Mouse (Mus musculus) CH12.LX (cell line): Measurements from ENCODE around the gene Adat3. TPM values are rescaled to one million over a fixed set of nuclear protein-coding genes. Genes with fewer than 3 reads are reported as not detected.

Experiments
- DNase-seq: peaks from one replicate; pipeline ENCODE4 v3.0.0-alpha.2; 2013; ENCODE audit errors: extremely low read depth
- H3K27ac ChIP-seq: 2 replicates; pipeline ENCODE4 v1.5.1; 2012; ENCODE audit warnings: low read depth, mild to moderate bottlenecking, control low read depth, moderate library complexity; ENCODE audit not compliant: insufficient read depth
- H3K27me3 ChIP-seq: replicated peaks from 2 replicates; pipeline ENCODE3; 2012; ENCODE audit warnings: inconsistent platforms
- H3K36me3 ChIP-seq, 2 experiments: replicated peaks in 1 of 2; 2 replicates each; pipeline versions ENCODE3 to v1.6.1; 2012; ENCODE audit warnings: inconsistent platforms in 1 of 2, low read length in 1 of 2, mild to moderate bottlenecking in 1 of 2, mixed read lengths in 1 of 2, moderate library complexity in 1 of 2; ENCODE audit not compliant: control insufficient read depth in 1 of 2, insufficient read depth in 1 of 2
- H3K4me1 ChIP-seq, 2 experiments: 2 replicates each; pipeline ENCODE4 v1.6.1; 2012; ENCODE audit warnings: inconsistent platforms in 1 of 2, moderate library complexity in 1 of 2; ENCODE audit not compliant: insufficient read depth in 2 of 2, control insufficient read depth in 1 of 2
- H3K4me2 ChIP-seq: 2 replicates; pipeline ENCODE4 v1.6.1; 2012; ENCODE audit warnings: low read depth, mild to moderate bottlenecking, control low read depth; ENCODE audit not compliant: poor library complexity, insufficient read depth, severe bottlenecking
- H3K4me3 ChIP-seq, 3 experiments: fragments of 150-350 bp in 1 of 3; sonication (generic) in 1 of 3; replicated peaks in 1 of 3; 2 replicates each; pipeline versions ENCODE3 to v1.5.1; 2011 to 2012; ENCODE audit warnings: low read depth in 2 of 3, low read length in 2 of 3, mild to moderate bottlenecking in 2 of 3, moderate library complexity in 2 of 3, control low read depth in 1 of 3, improper control_type of control experiment in 1 of 3, inconsistent platforms in 1 of 3, mixed read lengths in 1 of 3; ENCODE audit not compliant: poor library complexity in 1 of 3
- H3K79me2 ChIP-seq: replicated peaks from 2 replicates; pipeline ENCODE4 v1.6.1; 2012; ENCODE audit warnings: mild to moderate bottlenecking, moderate library complexity; ENCODE audit not compliant: control insufficient read depth, poor library complexity, insufficient read depth, severe bottlenecking; ENCODE audit errors: extremely low read depth
- H3K9ac ChIP-seq: 2 replicates; pipeline ENCODE4 v1.6.1; 2012; ENCODE audit warnings: low read depth, mild to moderate bottlenecking, control low read depth, moderate library complexity; ENCODE audit not compliant: insufficient read depth
- H3K9me3 ChIP-seq: replicated peaks from 2 replicates; pipeline ENCODE3; 2012; ENCODE audit warnings: low read length, inconsistent platforms, mixed read lengths
- BHLHE40 ChIP-seq: IDR thresholded peaks from 2 replicates; pipeline ENCODE4 v1.6.1; 2011; ENCODE audit warnings: mild to moderate bottlenecking, low read depth, low read length, improper control_type of control experiment
- CHD2 ChIP-seq: IDR thresholded peaks from 2 replicates; pipeline ENCODE4 v1.6.1; 2011; ENCODE audit warnings: low read length, improper control_type of control experiment
- CTCF ChIP-seq, 2 experiments: IDR thresholded peaks in 1 of 2; conservative IDR thresholded peaks in 1 of 2; 2 replicates each; pipeline ENCODE4 v1.5.1; 2011 to 2012; ENCODE audit warnings: low read depth in 2 of 2, low read length in 2 of 2, improper control_type of control experiment in 1 of 2, inconsistent platforms in 1 of 2, mild to moderate bottlenecking in 1 of 2, moderate library complexity in 1 of 2
- ELF1 ChIP-seq: IDR thresholded peaks from 2 replicates; pipeline ENCODE4 v1.6.1; 2014; ENCODE audit warnings: low read depth, mild to moderate bottlenecking, inconsistent platforms, low read length, improper control_type of control experiment
- EP300 ChIP-seq: IDR thresholded peaks from 2 replicates; pipeline ENCODE4 v1.6.1; 2011; ENCODE audit warnings: low read length, improper control_type of control experiment
- GABPA ChIP-seq: IDR thresholded peaks from 2 replicates; pipeline ENCODE4 v1.6.1; 2012; ENCODE audit warnings: low read depth, low read length, improper control_type of control experiment, inconsistent platforms; ENCODE audit not compliant: insufficient replicate concordance
- IRF4 ChIP-seq: IDR thresholded peaks from 2 replicates; pipeline ENCODE4 v1.6.1; 2014; ENCODE audit warnings: low read depth, mild to moderate bottlenecking, inconsistent platforms, low read length, improper control_type of control experiment
- JUN ChIP-seq: IDR thresholded peaks from 2 replicates; pipeline ENCODE4 v1.6.1; 2011; ENCODE audit warnings: low read depth, mild to moderate bottlenecking, low read length, improper control_type of control experiment, moderate library complexity; ENCODE audit not compliant: insufficient read depth
- JUND ChIP-seq: conservative IDR thresholded peaks from 2 replicates; pipeline ENCODE4 v1.6.1; 2011; ENCODE audit warnings: low read depth, low read length, improper control_type of control experiment
- MAFK ChIP-seq: IDR thresholded peaks from 2 replicates; pipeline ENCODE4 v1.6.1; 2011; ENCODE audit warnings: low read length, improper control_type of control experiment; ENCODE audit not compliant: insufficient replicate concordance
- MAX ChIP-seq: IDR thresholded peaks from 2 replicates; pipeline ENCODE4 v1.6.1; 2011; ENCODE audit warnings: low read length, improper control_type of control experiment
- MAZ ChIP-seq: IDR thresholded peaks from 2 replicates; pipeline ENCODE4 v1.6.1; 2012; ENCODE audit warnings: low read depth, mild to moderate bottlenecking, inconsistent platforms, low read length, improper control_type of control experiment, moderate library complexity
- MEF2A ChIP-seq: IDR thresholded peaks from 2 replicates; pipeline ENCODE4 v1.6.1; 2014; ENCODE audit warnings: low read depth, mild to moderate bottlenecking, inconsistent platforms, low read length, improper control_type of control experiment, borderline replicate concordance
- MYC ChIP-seq: IDR thresholded peaks from 2 replicates; pipeline ENCODE4 v1.6.1; 2011; ENCODE audit warnings: low read depth, mild to moderate bottlenecking, improper control_type of control experiment, low read length
- NELFE ChIP-seq: IDR thresholded peaks from 2 replicates; pipeline ENCODE4 v1.6.1; 2011; ENCODE audit warnings: low read depth, low read length, improper control_type of control experiment
- NRF1 ChIP-seq: IDR thresholded peaks from 2 replicates; pipeline ENCODE4 v1.6.1; 2014; ENCODE audit warnings: low read depth, mild to moderate bottlenecking, inconsistent platforms, low read length, improper control_type of control experiment, moderate library complexity
- PAX5 ChIP-seq: IDR thresholded peaks from 2 replicates; pipeline ENCODE4 v1.6.1; 2012; ENCODE audit warnings: low read length, inconsistent platforms, mixed read lengths
- POLR2AphosphoS2 ChIP-seq: IDR thresholded peaks from 2 replicates; pipeline ENCODE4 v1.6.1; 2011; ENCODE audit warnings: low read depth, low read length, improper control_type of control experiment
- RAD21 ChIP-seq: IDR thresholded peaks from 2 replicates; pipeline ENCODE4 v1.6.1; 2011; ENCODE audit warnings: low read depth, mild to moderate bottlenecking, low read length, improper control_type of control experiment, moderate library complexity
- UBTF ChIP-seq: IDR thresholded peaks from 2 replicates; pipeline ENCODE4 v1.6.1; 2012; ENCODE audit warnings: low read depth, mild to moderate bottlenecking, inconsistent platforms, low read length, improper control_type of control experiment, moderate library complexity
- USF1 ChIP-seq: IDR thresholded peaks from 2 replicates; pipeline ENCODE4 v1.6.1; 2014; ENCODE audit warnings: low read depth, mild to moderate bottlenecking, inconsistent platforms, low read length, improper control_type of control experiment
- USF2 ChIP-seq: conservative IDR thresholded peaks from 2 replicates; pipeline ENCODE4 v1.6.1; 2011; ENCODE audit warnings: low read depth, low read length, improper control_type of control experiment
- ZC3H11A ChIP-seq: IDR thresholded peaks from 2 replicates; pipeline ENCODE4 v1.6.1; 2012; ENCODE audit warnings: low read depth, mild to moderate bottlenecking, inconsistent platforms, low read length, improper control_type of control experiment
- ZKSCAN1 ChIP-seq: IDR thresholded peaks from 2 replicates; pipeline ENCODE4 v1.6.1; 2012; ENCODE audit warnings: low read depth, inconsistent platforms, low read length, improper control_type of control experiment, borderline replicate concordance
- ZMIZ1 ChIP-seq: IDR thresholded peaks from 2 replicates; pipeline ENCODE4 v1.6.1; 2012; ENCODE audit warnings: low read depth, mild to moderate bottlenecking, inconsistent platforms, low read length, improper control_type of control experiment
- ZNF384 ChIP-seq: IDR thresholded peaks from 2 replicates; pipeline ENCODE4 v1.6.1; 2012; ENCODE audit warnings: low read depth, low read length, improper control_type of control experiment, inconsistent platforms
- dilution Hi-C: fragments of 300-500 bp; cut with MboI; formaldehyde crosslinking; loops from 2 replicates; pipeline ENCODE4 v1.14.3; 2020; ENCODE audit warnings: low sequenced_read_pairs; ENCODE audit not compliant: extremely low pct_unique_long_range_greater_than_20kb, extremely low pct_ligation_motif_present
- in situ Hi-C: fragments of 300-500 bp; cut with MboI; formaldehyde crosslinking; loops from 3 replicates; pipeline ENCODE4 v1.14.3; 2019; ENCODE audit warnings: low sequenced_read_pairs, low pct_ligation_motif_present, low pct_unique_long_range_greater_than_20kb, mixed read lengths
- polyA plus RNA-seq: library from polyadenylated mRNA; unstranded; fragments of >175 nt; gene quantifications from 2 replicates; pipeline ENCODE4 v1.2.1, GENCODE M21; 2012; ENCODE audit warnings: low read depth; ENCODE audit not compliant: insufficient read length
- total RNA-seq, 2 experiments: library from RNA; depleted of rRNA; stranded (reverse); fragments of 300-350 nt in 1 of 2; fragments of >200 nt in 1 of 2; gene quantifications; 2 replicates each; pipeline ENCODE4 v1.2.3; 2012 to 2014

Gene Adat3
- total and polyA plus RNA-seq, 3 experiments: 5.0 to 6.7 (median 6.6) TPM

GRCm38 (mm10) chr10:80611905-80612304 lies 9.2 kb downstream of the Adat3 start:
- Histone ChIP-seq H3K36me3 (peaks cover 74 to 90% of the 10 kb centered on the region in 2 experiments), H3K27ac (no peak overlapping the region; the same call in 1 of the 2 replicates)
- TF ChIP-seq IRF4 (peak; percentile 51; the same call in 1 of the 2 replicates), MYC (no peak), PAX5 (no peak), EP300 (0 out of 2 replicates have a peak, but pooled peaks have one; percentile 22)

GRCm38 (mm10) chr10:80613821-80614220 lies 11.1 kb downstream of the Adat3 start:
- no peak overlapping the region for H3K9ac ChIP-seq

More at GRCm38 (mm10) chr10:80611905-80612304, 9.2 kb downstream of the Adat3 start:
- Histone ChIP-seq H3K9ac (no peak overlapping the region), H3K4me2 (no peak overlapping the region), H3K79me2 (no peaks in the 10 kb centered on the region; the same call in none of the 2 replicates), H3K27me3 (no peaks in the 10 kb centered on the region), H3K4me3 (no peak overlapping the region), H3K4me1 (peaks cover 15 to 59% of the 10 kb centered on the region in 2 experiments), H3K9me3 (no peaks in the 10 kb centered on the region)
- in situ Hi-C loops (loop anchor here (5.0 kb wide), 1 partner anchor 70 kb away; no protein-coding TSS in a partner anchor), dilution Hi-C loops (no loop called here)
- peak; percentile 40 for DNase-seq

GRCm38 (mm10) chr10:80614351-80614750 lies 11.7 kb downstream of the Adat3 start:
- Histone ChIP-seq H3K4me1 (peaks cover 15 to 46% of the 10 kb centered on the region in 2 experiments), H3K4me3 (no peak overlapping the region), H3K9ac (no peak overlapping the region), H3K9me3 (no peaks in the 10 kb centered on the region), H3K4me2 (no peak overlapping the region), H3K36me3 (peaks cover 50 to 69% of the 10 kb centered on the region in 2 experiments), H3K79me2 (no peaks in the 10 kb centered on the region; the same call in 1 of the 2 replicates), H3K27ac (no peak overlapping the region), H3K27me3 (no peaks in the 10 kb centered on the region)
- in situ Hi-C loops (loop anchor here (5.0 kb wide), 1 partner anchor 68 kb away; no protein-coding TSS in a partner anchor), dilution Hi-C loops (no loop called here)
- DNase-seq: no peak
- no peak for TF ChIP-seq JUN
- TF ChIP-seq NELFE: no peak
- no peak for TF ChIP-seq POLR2AphosphoS2
- TF ChIP-seq ELF1: no peak
- TF ChIP-seq BHLHE40: no peak
- TF ChIP-seq UBTF: no peak
- no peak for TF ChIP-seq ZC3H11A
- TF ChIP-seq USF2: no peak
- TF ChIP-seq RAD21: no peak
- no peak for TF ChIP-seq GABPA
- no peak for TF ChIP-seq ZNF384
- TF ChIP-seq JUND: no peak
- TF ChIP-seq USF1: no peak
- TF ChIP-seq MAFK: no peak
- TF ChIP-seq MAZ: no peak
- no peak for TF ChIP-seq ZMIZ1
- no peak for TF ChIP-seq NRF1
- no peak for TF ChIP-seq ZKSCAN1

More at GRCm38 (mm10) chr10:80613821-80614220, 11.1 kb downstream of the Adat3 start:
- Histone ChIP-seq H3K4me3 (no peak overlapping the region), H3K9me3 (no peaks in the 10 kb centered on the region), H3K27me3 (no peaks in the 10 kb centered on the region)
- dilution Hi-C loops: no loop called here
- in situ Hi-C loops: loop anchor here (5.0 kb wide), 1 partner anchor 68 kb away; no protein-coding TSS in a partner anchor
- TF ChIP-seq JUN: no peak
- no peak for TF ChIP-seq EP300
- no peak for TF ChIP-seq MEF2A
- no peak for TF ChIP-seq IRF4
- TF ChIP-seq MAX: no peak
- TF ChIP-seq CHD2: no peak
- TF ChIP-seq CTCF (conservative IDR thresholded peaks at IDR 0.05 in 1 of 2, IDR thresholded peaks at IDR 0.05 in 1 of 2; ENCODE audit: low read depth in 2 of 2, low read length in 2 of 2): no peak
- TF ChIP-seq POLR2AphosphoS2: no peak
- TF ChIP-seq, all 38 proteins: peak for 0
- no peak overlapping the region for H3K27ac ChIP-seq
- H3K4me1 ChIP-seq: peaks cover 15 to 52% of the 10 kb centered on the region in 2 experiments
- peaks cover 55 to 75% of the 10 kb centered on the region in 2 experiments for H3K36me3 ChIP-seq
- DNase-seq: no peak
- H3K79me2 ChIP-seq: no peaks in the 10 kb centered on the region; the same call in 1 of the 2 replicates
- H3K4me2 ChIP-seq: no peak overlapping the region
